Mouse (Mus musculus): ENCODE measurements around the gene Clcn6. TPM values are rescaled to one million over a fixed set of nuclear protein-coding genes. Genes with fewer than 3 reads are reported as not detected.

Gene Clcn6
- 10 to 100 TPM; 38.3 to 38.7 TPM for total RNA-seq (2023)

GRCm38 (mm10) chr4:148038600-148039253, at the start of gene Clcn6, which contains the start of gene Mthfr:
Gene Clcn6, minus strand, starts transcription at chr4:148038821.
Gene Mthfr, plus strand, starts transcription at chr4:148039077.

GRCm38 (mm10) chr4:148087907-148088527, 49.4 kb upstream of the Clcn6 start, which contains the start of gene Agtrap:
Gene Agtrap, minus strand, starts transcription at chr4:148088031.

GRCm38 (mm10) chr4:148000202-148000772, 38.3 kb downstream of the Clcn6 start, which contains the start of gene Nppa:
Gene Nppa, plus strand, starts transcription at chr4:148000722.

GRCm38 (mm10) chr4:147985205-147986132, 53.2 kb downstream of the Clcn6 start, which contains the start of gene Nppb:
Gene Nppb, plus strand, starts transcription at chr4:147985788.

Other genes starting within 250 kb of the Clcn6 start
- 10 to 100 TPM; 17.2 to 17.9 TPM for gene Zfp984, start 229.0 kb downstream of the Clcn6 start, total RNA-seq (2023)
- gene Zfp933, start 190.5 kb downstream of the Clcn6 start, total RNA-seq (2023) = 10 to 100 TPM; 14.4 to 23.7 TPM
- 10 to 100 TPM; 46.2 to 52.4 TPM for gene Miip, start 170.0 kb downstream of the Clcn6 start, total RNA-seq (2023)
- 10 to 100 TPM in 1 of 2 experiments, 1 to 10 TPM in 1; 9.8 to 16.0 TPM for gene Fv1, start 169.8 kb downstream of the Clcn6 start, total RNA-seq (2023)
- gene Mfn2, start 134.1 kb downstream of the Clcn6 start, total RNA-seq (2023) = 10 to 100 TPM; 46.3 to 53.6 TPM
- 1 to 10 TPM; 6.5 to 6.7 TPM for gene Plod1, start 102.1 kb downstream of the Clcn6 start, total RNA-seq (2023)
- gene 2510039O18Rik, start 97.9 kb downstream of the Clcn6 start, total RNA-seq (2023) = 10 to 100 TPM; 65.5 to 69.7 TPM
- gene Nppb, start 53.0 kb downstream of the Clcn6 start, total RNA-seq (2023) = not detected
- gene Nppa, start 38.1 kb downstream of the Clcn6 start, total RNA-seq (2023) = not detected
- gene Mthfr, start 256 bp upstream of the Clcn6 start, total RNA-seq (2023) = 10 to 100 TPM; 15.1 to 18.0 TPM
- gene Agtrap, start 49.2 kb upstream of the Clcn6 start, total RNA-seq (2023) = 10 to 100 TPM; 12.8 to 16.6 TPM
- 10 to 100 TPM; 29.2 to 31.7 TPM for gene Mad2l2, start 91.6 kb upstream of the Clcn6 start, total RNA-seq (2023)
- not detected for gene Draxin, start 91.9 kb upstream of the Clcn6 start, total RNA-seq (2023)
- gene Fbxo6, start 113.3 kb upstream of the Clcn6 start, total RNA-seq (2023) = 10 to 100 TPM; 14.1 to 18.5 TPM
- gene Fbxo44, start 121.7 kb upstream of the Clcn6 start, total RNA-seq (2023) = 1 to 10 TPM; 5.6 to 6.2 TPM
- gene Fbxo2, start 121.8 kb upstream of the Clcn6 start, total RNA-seq (2023) = not detected
- gene Disp3, start 249.1 kb upstream of the Clcn6 start, total RNA-seq (2023) = not detected

All from B cell, adult 67 days (primary cell).